Mouse (Mus musculus) v-Abl transformed pro-B cells (cell line): ENCODE data around the gene P4hb.

Source experiments
- in situ Hi-C, 2 experiments: fragments of 400-800 bp; cut with MboI; formaldehyde crosslinking; loops; one replicate each; pipeline ENCODE4 v1.15.1; 2025; ENCODE audit not compliant: unreplicated experiment in 2 of 2

Gene P4hb

GRCm38 (mm10) chr11:120518558-120518957 lies 54.5 kb downstream of the P4hb start:
- in situ Hi-C loops, result loop anchor here (5.0 to 10.0 kb wide), 4 partner anchors 46 to 196 kb away; partner anchors contain the start of genes Pcyt2 (in 2 of the 2), Cenpx (in 1 of the 2) and Lrrc45 (in 1 of the 2)

- in situ Hi-C loops, result loop anchor here (5.0 to 10.0 kb wide), 4 partner anchors 47 to 197 kb away; partner anchors contain the start of genes Pcyt2 (in 2 of the 2), Cenpx (in 1 of the 2) and Lrrc45 (in 1 of the 2)
Measured at GRCm38 (mm10) chr11:120518027-120518426, 55.0 kb downstream of the P4hb start.

- in situ Hi-C loops, result loop anchor here (5.0 to 10.0 kb wide), 4 partner anchors 48 to 198 kb away; partner anchors contain the start of genes Pcyt2 (in 2 of the 2), Cenpx (in 1 of the 2) and Lrrc45 (in 1 of the 2)
Measured at GRCm38 (mm10) chr11:120517147-120517546, 55.9 kb downstream of the P4hb start.

GRCm38 (mm10) chr11:120515611-120516010 lies 57.4 kb downstream of the P4hb start:
- in situ Hi-C loops, result loop anchor here (5.0 to 10.0 kb wide), 4 partner anchors 49 to 199 kb away; partner anchors contain the start of genes Pcyt2 (in 2 of the 2), Cenpx (in 1 of the 2) and Lrrc45 (in 1 of the 2)

- in situ Hi-C loops, result loop anchor here (10.0 kb wide), 2 partner anchors 51 to 201 kb away; partner anchors contain the start of genes Cenpx (in 1 of the 2) and Lrrc45 (in 1 of the 2)
Measured at GRCm38 (mm10) chr11:120514262-120514661, 58.8 kb downstream of the P4hb start.

- in situ Hi-C loops, result loop anchor here (10.0 kb wide), 2 partner anchors 52 to 202 kb away; partner anchors contain the start of genes Cenpx (in 1 of the 2) and Lrrc45 (in 1 of the 2)
Measured at GRCm38 (mm10) chr11:120512790-120513453, 60.1 kb downstream of the P4hb start.

- in situ Hi-C loops, result loop anchor here (10.0 kb wide), 2 partner anchors 54 to 204 kb away; partner anchors contain the start of genes Cenpx (in 1 of the 2) and Lrrc45 (in 1 of the 2)
Measured at GRCm38 (mm10) chr11:120510375-120511030, 62.5 kb downstream of the P4hb start.
